Mouse (Mus musculus) brain, embryonic 18.5 days (tissue): ENCODE measurements around the gene Rnf2.

Experiments
- DNase-seq: peaks from one replicate; pipeline ENCODE4 v3.0.0-alpha.2; 2012; ENCODE audit warnings: low read depth, low spot score

Rnf2 gene

DNA sequence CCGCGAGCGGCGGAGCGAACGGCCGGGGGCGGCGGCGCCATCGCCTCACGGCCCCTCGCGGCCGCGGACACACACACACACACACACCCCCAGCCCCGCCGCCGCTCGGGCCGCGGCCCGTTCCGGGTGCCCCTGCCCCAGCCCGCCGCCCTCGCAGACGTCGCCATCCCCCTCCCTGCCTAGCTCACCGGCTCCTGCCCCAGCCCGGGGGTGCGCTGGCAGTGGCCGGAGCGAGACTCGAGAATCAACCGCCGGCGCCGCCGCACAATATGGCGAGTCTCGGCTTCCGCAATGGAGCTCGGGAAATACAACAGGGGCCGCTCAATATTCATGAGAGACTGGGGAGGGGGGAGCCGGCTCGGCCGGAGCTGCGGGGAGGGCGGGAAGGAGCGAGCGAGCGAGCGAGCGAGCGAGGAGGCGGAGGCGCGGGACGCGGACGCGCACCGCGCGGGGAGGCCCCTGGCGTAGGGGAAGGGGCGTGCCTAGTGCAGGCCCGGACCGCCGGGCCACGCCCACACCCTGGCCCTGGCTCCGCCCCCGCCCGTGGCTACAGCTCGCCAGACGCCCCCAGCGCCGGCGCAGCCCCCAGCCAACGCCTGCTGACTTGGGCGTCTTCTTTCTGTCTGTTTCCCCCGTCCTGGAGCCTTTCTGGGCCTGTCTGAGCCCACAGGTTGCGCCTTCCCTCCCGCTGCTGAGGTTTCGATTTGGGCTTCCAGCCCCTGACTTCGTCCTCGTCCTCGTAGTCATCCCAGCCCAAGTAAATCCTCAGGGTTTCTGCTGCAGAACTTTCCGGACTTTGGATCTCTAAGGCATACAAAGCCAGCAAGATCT is at the start of gene Rnf2:
TSS of gene Rnf2 (minus strand) at position 425 of the 831 bp plus-strand sequence.
- DNase-seq = peak; percentile 88

DNA sequence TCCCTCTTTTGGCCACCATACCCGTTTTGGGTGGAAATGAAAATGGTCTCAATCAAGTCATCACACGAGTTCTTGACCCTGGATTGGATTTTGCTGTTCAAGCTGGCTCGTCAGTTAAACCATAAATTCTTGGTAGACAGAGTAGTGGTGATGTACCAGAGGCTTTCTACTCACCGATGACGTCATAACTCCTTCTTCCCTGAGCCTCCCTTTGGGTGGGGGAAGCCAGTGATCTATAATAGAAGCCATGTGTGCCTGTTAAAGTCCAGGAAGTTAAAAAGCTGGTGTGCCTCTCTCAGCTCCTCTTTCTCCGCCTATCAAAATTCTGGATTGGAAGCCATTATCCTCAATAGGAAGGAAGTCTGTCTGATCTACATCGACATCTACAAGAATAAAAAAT is 49.0 kb upstream of the Rnf2 start:
- DNase-seq = no peak

DNA sequence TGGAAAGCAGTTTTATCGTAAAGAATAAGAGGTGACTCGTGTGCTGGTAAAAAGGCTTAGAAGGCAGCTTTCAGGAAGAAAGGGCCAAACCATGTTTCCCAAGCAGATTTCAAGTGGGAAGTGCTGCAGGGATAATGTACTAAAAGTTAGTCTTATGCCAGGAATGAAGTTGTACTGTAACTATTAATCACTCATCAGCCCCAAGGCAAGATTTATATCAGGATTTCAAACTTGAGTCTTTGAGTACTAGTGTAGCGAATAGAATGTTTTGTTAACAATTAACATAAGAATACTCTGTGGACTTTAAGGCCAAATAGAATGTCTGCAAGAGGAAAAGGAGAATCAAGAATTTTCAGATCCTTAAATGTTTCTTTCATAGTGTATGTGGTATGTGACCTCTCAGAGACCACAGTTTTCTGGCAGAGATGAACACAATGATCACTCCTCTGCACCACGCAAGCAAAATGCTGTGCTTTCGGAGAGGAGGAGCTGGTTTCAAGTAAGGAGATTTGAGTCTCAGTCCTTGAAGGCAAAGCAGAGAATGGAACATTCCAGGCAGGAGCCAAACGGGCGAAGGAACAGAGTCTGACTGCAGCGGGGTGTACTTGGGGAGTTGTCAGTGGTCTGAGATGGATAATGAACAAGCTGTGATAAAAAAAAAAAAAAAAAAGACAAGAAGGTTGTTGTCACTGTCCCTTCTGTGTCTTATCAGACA is 48.3 kb upstream of the Rnf2 start:
- no peak for DNase-seq

DNA sequence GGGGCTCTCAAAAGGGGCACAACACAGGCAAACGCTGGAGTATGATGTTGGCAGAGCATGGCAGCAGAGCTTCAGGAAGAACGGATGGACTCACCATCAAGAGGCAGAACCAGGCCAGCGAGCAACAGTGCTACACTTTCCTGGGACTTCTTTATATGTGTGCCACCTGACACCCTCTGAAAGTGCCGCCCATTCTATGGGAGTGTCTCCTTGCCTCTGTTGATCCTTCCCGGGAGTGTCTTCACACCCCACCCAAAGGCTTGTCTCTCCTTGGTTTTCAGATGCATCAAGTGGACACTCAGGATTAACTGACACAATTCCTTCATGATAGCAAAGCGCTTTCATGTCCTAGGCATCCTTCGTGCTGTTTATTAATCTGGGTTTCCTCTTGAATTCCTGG is 44.8 kb upstream of the Rnf2 start:
- no peak for DNase-seq

GRCm38 (mm10) chr1:151544581-151544980 is 43.8 kb upstream of the Rnf2 start:
- no peak for DNase-seq

DNA sequence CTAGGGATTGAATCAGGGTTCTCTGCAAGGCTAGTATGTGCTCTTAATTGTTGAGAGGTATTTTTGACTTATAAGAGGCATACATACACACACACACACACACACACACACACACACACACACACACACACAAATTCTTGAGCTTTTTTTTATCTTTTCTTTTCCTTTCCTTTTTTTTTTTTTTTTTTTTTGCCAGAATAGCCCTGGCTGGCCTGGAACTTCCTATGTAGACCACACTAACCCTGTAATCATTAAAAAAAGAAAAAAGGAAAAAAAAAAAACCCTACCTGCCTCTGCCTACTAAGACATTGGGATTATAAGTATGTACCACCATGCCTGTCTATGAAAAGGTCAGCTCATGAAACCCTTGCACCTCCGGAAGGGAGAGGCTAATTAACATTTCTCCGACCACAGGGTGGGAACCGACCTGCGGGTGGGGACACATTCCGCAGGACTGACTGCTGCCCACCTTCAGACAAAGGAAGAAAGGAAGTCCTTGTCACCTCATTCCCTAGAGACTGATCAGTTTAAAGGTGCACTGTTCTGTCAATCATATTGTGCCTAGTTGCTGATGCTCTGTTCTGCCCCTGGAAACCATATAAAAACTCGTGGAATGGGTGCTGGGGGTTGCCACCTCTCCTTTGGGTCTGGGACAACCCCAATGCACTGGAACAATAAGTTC is 43.2 kb upstream of the Rnf2 start:
- DNase-seq = no peak

GRCm38 (mm10) chr1:151526701-151527100 is 25.9 kb upstream of the Rnf2 start:
- DNase-seq = peak; percentile 62

DNA sequence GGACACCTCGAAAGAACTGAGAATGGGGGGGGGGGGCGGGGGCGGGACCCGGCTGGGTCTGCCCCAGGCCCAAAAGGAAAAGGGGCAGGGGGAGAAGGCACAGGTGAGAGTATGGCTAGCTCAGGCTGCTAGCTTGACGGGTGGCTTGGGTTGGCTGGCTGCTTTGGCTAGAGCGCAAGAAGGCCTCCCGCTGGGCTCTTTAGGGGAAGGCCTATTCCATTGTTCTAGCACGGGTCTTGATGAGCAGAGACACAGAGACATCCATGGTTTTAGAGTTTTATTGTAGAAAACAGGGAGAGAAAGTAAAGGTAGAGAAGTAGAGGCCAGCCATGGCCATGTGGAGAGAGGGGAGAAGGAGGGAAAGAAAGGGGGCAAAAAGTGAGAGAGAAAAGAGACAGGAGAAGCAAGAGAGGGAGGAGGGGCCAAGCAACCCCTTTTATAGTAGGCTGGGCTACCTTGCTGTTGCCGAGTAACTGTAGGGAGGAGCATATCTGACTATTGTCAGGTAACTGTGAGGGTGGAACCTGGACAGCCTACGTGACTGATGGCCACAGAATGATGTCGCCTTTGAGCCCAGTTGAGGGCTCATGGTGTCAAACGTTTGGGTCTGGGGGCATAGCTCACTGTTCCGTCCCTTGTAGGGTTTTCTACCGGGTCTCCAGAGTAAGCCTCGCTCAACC is 17.0 kb upstream of the Rnf2 start:
- DNase-seq = no peak

GRCm38 (mm10) chr1:151516871-151517270 is 16.1 kb upstream of the Rnf2 start:
- DNase-seq = no peak

GRCm38 (mm10) chr1:151515733-151516132 is 15.0 kb upstream of the Rnf2 start:
- DNase-seq = no peak

DNA sequence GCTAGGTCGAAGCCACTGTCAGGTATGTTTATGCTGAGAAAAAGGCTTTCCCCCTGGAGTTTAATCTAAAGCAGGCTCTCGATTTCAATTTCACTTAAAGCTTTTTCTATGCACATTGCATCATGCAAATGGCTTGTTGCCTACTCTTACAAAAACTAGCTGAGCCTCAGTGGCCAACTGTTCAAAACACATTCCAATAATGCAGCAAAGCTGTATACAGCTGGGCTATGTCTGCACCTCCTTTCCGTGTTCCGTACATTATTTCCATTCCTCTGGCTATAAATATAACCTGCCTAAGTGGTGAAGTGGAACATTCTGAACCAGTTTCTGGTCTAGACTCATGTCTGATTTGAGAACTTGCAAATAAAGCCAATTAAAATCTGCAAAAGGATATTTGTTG is 13.4 kb upstream of the Rnf2 start:
- DNase-seq = no peak

GRCm38 (mm10) chr1:151510811-151511210 is 10.1 kb upstream of the Rnf2 start:
- DNase-seq = no peak

GRCm38 (mm10) chr1:151499815-151500501 is 797 bp downstream of the Rnf2 start:
- DNase-seq = no peak

- no peak for DNase-seq
Observed at GRCm38 (mm10) chr1:151498381-151498780, 2.4 kb downstream of the Rnf2 start.

- no peak for DNase-seq
Observed at GRCm38 (mm10) chr1:151497942-151498341, 2.8 kb downstream of the Rnf2 start.

- no peak for DNase-seq
Observed at GRCm38 (mm10) chr1:151497028-151497427, 3.7 kb downstream of the Rnf2 start.

DNA sequence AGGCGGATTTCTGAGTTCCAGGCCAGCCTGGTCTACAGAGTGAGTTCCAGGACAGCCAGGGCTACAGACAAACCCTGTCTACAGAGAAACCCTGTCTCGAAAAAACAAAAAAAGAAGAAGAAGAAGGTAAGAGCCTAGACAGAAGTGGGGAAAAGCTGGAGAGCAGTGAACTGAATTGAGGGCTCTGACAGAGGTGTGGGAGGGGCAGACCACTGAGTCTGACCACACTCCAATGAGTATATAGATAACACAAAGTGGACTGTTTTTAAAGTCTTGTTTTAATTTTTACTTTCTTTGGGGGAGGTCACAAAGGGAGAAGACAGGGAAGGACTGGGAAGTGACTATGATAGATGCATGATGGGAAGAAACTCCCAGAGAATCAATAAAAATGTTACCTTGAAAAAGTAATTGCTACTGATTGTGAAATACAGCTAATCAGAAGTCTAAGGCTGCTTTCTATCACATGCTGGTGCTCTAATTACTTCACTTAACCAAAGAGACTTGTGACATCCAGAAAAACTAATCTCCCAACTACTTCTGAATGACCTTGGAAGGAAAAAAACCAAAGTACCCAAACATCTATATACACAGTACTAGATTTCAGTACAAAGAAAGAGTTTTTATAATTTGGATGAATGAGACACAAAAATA is 5.0 kb downstream of the Rnf2 start:
- no peak for DNase-seq

- no peak for DNase-seq
Observed at GRCm38 (mm10) chr1:151494711-151495110, 6.0 kb downstream of the Rnf2 start.

DNA sequence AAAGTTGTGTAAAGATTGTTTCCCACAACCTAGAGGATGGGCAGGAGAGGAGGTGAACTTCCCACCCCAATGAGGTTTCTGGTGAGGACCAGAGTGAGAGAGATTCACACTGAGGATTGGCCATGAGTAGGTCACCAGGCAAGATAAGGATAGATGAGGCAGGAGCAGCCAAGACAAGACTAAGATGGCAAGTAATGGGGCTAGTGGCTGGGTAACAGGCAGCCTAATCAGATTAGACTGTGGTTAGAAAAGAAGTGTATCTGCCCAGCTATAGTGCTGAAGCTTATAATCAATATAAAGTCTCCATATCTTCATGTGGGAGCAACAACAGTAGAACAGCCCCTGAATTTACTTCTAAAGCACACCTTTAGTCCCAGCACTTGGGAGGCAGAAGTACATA is 6.9 kb downstream of the Rnf2 start:
- no peak for DNase-seq

DNA sequence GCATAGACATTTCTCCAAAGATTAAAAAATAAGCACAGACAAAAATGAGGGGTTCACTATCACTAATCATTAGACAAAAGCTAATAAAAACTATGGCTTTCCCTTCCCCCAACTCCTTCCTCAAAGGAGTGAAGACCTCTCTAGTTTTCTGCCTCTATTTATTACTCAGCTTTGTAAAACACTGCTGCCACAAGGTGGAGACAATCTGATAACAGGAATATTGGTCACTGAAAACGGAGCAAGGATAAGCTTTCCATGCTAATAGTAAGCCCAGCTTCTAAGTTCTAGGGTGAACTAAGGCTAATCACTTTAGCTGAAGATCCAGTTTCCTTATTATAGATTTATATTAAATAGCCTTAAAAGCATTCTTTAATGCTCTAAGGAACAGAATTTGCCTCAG is 8.3 kb downstream of the Rnf2 start:
- no peak for DNase-seq

GRCm38 (mm10) chr1:151489806-151490205 is 10.9 kb downstream of the Rnf2 start:
- DNase-seq = no peak
